Mouse (Mus musculus): ENCODE data around the gene Cnnm2. TPM values are rescaled to one million over a fixed set of nuclear protein-coding genes. Genes with fewer than 3 reads are reported as not detected.
A peak's percentile ranks its signal among the peaks of the same experiment; 100 is the strongest.

Gene Cnnm2
- polyA plus RNA-seq, 1 experiment = 8.1 TPM

GRCm38 (mm10) chr19:46871096-46871495 is 109.7 kb downstream of the Cnnm2 start:
- H3K79me2 ChIP-seq (ENCODE audit: control insufficient read depth, insufficient read depth) = no peaks in the 10 kb centered on the region
- no peaks in the 10 kb centered on the region for H3K36me3 ChIP-seq (ENCODE audit: control insufficient read depth, insufficient read depth)
- TF ChIP-seq TCF12 (IDR thresholded peaks at IDR 0.05; ENCODE audit: insufficient read depth, poor library complexity, severe bottlenecking) = no peak
- TF ChIP-seq TCF3 (IDR thresholded peaks at IDR 0.05; ENCODE audit: insufficient read length, low read depth) = no peak
- H3ac ChIP-seq (ENCODE audit: control insufficient read depth, insufficient read length) = no peak overlapping the region
- no peak overlapping the region for H3K4me2 ChIP-seq (ENCODE audit: low read depth)
- H3K27me3 ChIP-seq (ENCODE audit: control insufficient read depth, insufficient read depth, insufficient read length) = no peaks in the 10 kb centered on the region
- H3K4me3 ChIP-seq = no peak overlapping the region

- Histone ChIP-seq H3K27me3 (ENCODE audit: control insufficient read depth, insufficient read depth, insufficient read length) (no peaks in the 10 kb centered on the region), H3K79me2 (ENCODE audit: control insufficient read depth, insufficient read depth) (no peaks in the 10 kb centered on the region), H3K36me3 (ENCODE audit: control insufficient read depth, insufficient read depth) (no peaks in the 10 kb centered on the region), H3K4me3 (no peak overlapping the region), H3K4me2 (ENCODE audit: low read depth) (no peak overlapping the region), H3ac (ENCODE audit: control insufficient read depth, insufficient read length) (no peak overlapping the region)
- TF ChIP-seq MYOG (IDR thresholded peaks at IDR 0.05; ENCODE audit: control insufficient read depth in 1 of 3, insufficient read depth in 1 of 3, insufficient read length in 2 of 3, low read depth in 2 of 3) (no peak), CEBPB (IDR thresholded peaks at IDR 0.05; ENCODE audit: insufficient read depth, poor library complexity, severe bottlenecking) (no peak), POLR2A (IDR thresholded peaks at IDR 0.05; ENCODE audit: insufficient read length, low read depth) (no peak), MAX (IDR thresholded peaks at IDR 0.05; ENCODE audit: low read depth) (no peak), POLR2AphosphoS2 (IDR thresholded peaks at IDR 0.05; ENCODE audit: insufficient read length, low read depth) (no peak), TCF12 (IDR thresholded peaks at IDR 0.05; ENCODE audit: insufficient read depth, poor library complexity, severe bottlenecking) (no peak), E2F4 (IDR thresholded peaks at IDR 0.05; ENCODE audit: insufficient read depth) (no peak), TCF3 (IDR thresholded peaks at IDR 0.05; ENCODE audit: insufficient read length, low read depth) (no peak), SRF (IDR thresholded peaks at IDR 0.05; ENCODE audit: control insufficient read depth, insufficient read length, low read depth) (no peak), MYOD1 (IDR thresholded peaks at IDR 0.05; ENCODE audit: control insufficient read depth in 1 of 3, insufficient read length in 2 of 3, low read depth in 2 of 3) (no peak), REST (IDR thresholded peaks at IDR 0.05; ENCODE audit: insufficient read depth, insufficient read length) (no peak)
Measured at GRCm38 (mm10) chr19:46871651-46872050, 110.3 kb downstream of the Cnnm2 start.

DNA sequence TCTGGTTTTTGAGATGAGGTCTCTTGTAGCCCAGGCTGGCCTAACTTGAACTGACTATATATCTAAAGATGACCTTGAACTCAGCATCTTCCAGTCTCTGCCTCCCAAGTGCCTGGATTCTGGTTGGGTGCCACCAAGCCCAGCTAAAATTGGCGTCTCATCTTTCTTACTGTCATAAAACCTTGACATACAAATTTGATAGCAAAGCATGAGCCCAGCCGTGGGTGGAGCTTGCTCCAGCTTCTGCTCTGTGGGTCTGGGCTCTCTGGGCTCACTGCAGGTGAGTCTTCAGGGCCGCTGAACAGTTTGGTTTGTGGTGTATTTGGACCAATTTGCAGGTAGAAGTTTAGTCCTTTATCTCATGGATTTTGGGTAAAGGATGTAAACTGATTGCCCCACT is 112.5 kb downstream of the Cnnm2 start:
- H3K27me3 ChIP-seq (ENCODE audit: control insufficient read depth, insufficient read depth, insufficient read length) = no peaks in the 10 kb centered on the region
- no peak overlapping the region for H3ac ChIP-seq (ENCODE audit: control insufficient read depth, insufficient read length)
- TF ChIP-seq TCF3 (IDR thresholded peaks at IDR 0.05; ENCODE audit: insufficient read length, low read depth) (no peak), REST (IDR thresholded peaks at IDR 0.05; ENCODE audit: insufficient read depth, insufficient read length) (no peak), E2F4 (IDR thresholded peaks at IDR 0.05; ENCODE audit: insufficient read depth) (no peak), MYOD1 (IDR thresholded peaks at IDR 0.05; ENCODE audit: control insufficient read depth in 1 of 3, insufficient read length in 2 of 3, low read depth in 2 of 3) (no peak), USF1 (IDR thresholded peaks at IDR 0.05; ENCODE audit: low read depth) (no peak), MAX (IDR thresholded peaks at IDR 0.05; ENCODE audit: low read depth) (no peak)
- no peaks in the 10 kb centered on the region for H3K79me2 ChIP-seq (ENCODE audit: control insufficient read depth, insufficient read depth)
- H3K4me3 ChIP-seq = no peak overlapping the region
- H3K36me3 ChIP-seq (ENCODE audit: control insufficient read depth, insufficient read depth) = peaks cover 2% of the 10 kb centered on the region
- H3K4me2 ChIP-seq (ENCODE audit: low read depth) = no peak overlapping the region

GRCm38 (mm10) chr19:46875790-46876189 is 114.4 kb downstream of the Cnnm2 start:
- H3K4me2 ChIP-seq (ENCODE audit: low read depth) = no peak overlapping the region
- H3K4me3 ChIP-seq = no peak overlapping the region
- TF ChIP-seq MYOD1 (IDR thresholded peaks at IDR 0.05; ENCODE audit: control insufficient read depth in 1 of 3, insufficient read length in 2 of 3, low read depth in 2 of 3) = peak; percentile 11 to 83 (median 77)
- peak in 1 of 3 experiments; percentile 79 for TF ChIP-seq MYOG (IDR thresholded peaks at IDR 0.05; ENCODE audit: control insufficient read depth in 1 of 3, insufficient read depth in 1 of 3, insufficient read length in 2 of 3, low read depth in 2 of 3)
- no peak for TF ChIP-seq POLR2A (IDR thresholded peaks at IDR 0.05; ENCODE audit: insufficient read length, low read depth)
- H3K79me2 ChIP-seq (ENCODE audit: control insufficient read depth, insufficient read depth) = no peaks in the 10 kb centered on the region
- peaks cover 5% of the 10 kb centered on the region for H3K36me3 ChIP-seq (ENCODE audit: control insufficient read depth, insufficient read depth)
- H3ac ChIP-seq (ENCODE audit: control insufficient read depth, insufficient read length) = no peak overlapping the region
- H3K27me3 ChIP-seq (ENCODE audit: control insufficient read depth, insufficient read depth, insufficient read length) = no peaks in the 10 kb centered on the region

DNA sequence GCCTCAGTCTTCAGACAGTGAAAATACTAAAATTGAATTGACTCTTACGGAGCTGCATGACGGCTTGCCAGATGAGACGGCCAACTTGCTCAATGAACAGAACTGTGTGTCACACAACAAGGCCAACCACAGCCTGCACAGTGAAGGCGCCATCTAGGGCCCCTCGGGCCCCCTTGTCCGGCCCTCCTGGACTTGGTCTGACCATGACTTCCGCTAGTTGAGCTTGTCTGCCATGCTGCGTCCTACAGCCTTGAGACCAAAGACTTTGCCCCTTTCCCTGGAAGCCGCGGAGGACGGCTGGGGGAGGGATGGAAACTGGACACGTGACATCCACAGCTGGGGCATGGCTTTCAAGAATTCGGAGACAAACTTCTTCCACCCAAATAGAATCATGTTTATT is 116.5 kb downstream of the Cnnm2 start:
- H3K4me3 ChIP-seq = no peak overlapping the region

More for the DNA sequence above, 116.5 kb downstream of the Cnnm2 start:
- Histone ChIP-seq H3K36me3 (ENCODE audit: control insufficient read depth, insufficient read depth) (peaks cover 7% of the 10 kb centered on the region), H3ac (ENCODE audit: control insufficient read depth, insufficient read length) (no peak overlapping the region), H3K79me2 (ENCODE audit: control insufficient read depth, insufficient read depth) (no peaks in the 10 kb centered on the region), H3K4me2 (ENCODE audit: low read depth) (no peak overlapping the region), H3K27me3 (ENCODE audit: control insufficient read depth, insufficient read depth, insufficient read length) (no peaks in the 10 kb centered on the region)
- no peak for TF ChIP-seq MYOG (IDR thresholded peaks at IDR 0.05; ENCODE audit: control insufficient read depth in 1 of 3, insufficient read depth in 1 of 3, insufficient read length in 2 of 3, low read depth in 2 of 3)
- TF ChIP-seq MYOD1 (IDR thresholded peaks at IDR 0.05; ENCODE audit: control insufficient read depth in 1 of 3, insufficient read length in 2 of 3, low read depth in 2 of 3) = no peak
- TF ChIP-seq POLR2AphosphoS2 (IDR thresholded peaks at IDR 0.05; ENCODE audit: insufficient read length, low read depth) = no peak
- TF ChIP-seq USF1 (IDR thresholded peaks at IDR 0.05; ENCODE audit: low read depth) = no peak
- TF ChIP-seq REST (IDR thresholded peaks at IDR 0.05; ENCODE audit: insufficient read depth, insufficient read length) = no peak
- TF ChIP-seq CEBPB (IDR thresholded peaks at IDR 0.05; ENCODE audit: insufficient read depth, poor library complexity, severe bottlenecking) = no peak
- TF ChIP-seq MAX (IDR thresholded peaks at IDR 0.05; ENCODE audit: low read depth) = no peak
- no peak for TF ChIP-seq TCF12 (IDR thresholded peaks at IDR 0.05; ENCODE audit: insufficient read depth, poor library complexity, severe bottlenecking)
- no peak for TF ChIP-seq POLR2A (IDR thresholded peaks at IDR 0.05; ENCODE audit: insufficient read length, low read depth)
- no peak for TF ChIP-seq SRF (IDR thresholded peaks at IDR 0.05; ENCODE audit: control insufficient read depth, insufficient read length, low read depth)
- no peak for TF ChIP-seq E2F4 (IDR thresholded peaks at IDR 0.05; ENCODE audit: insufficient read depth)
- TF ChIP-seq TCF3 (IDR thresholded peaks at IDR 0.05; ENCODE audit: insufficient read length, low read depth) = no peak
